Mouse (Mus musculus) thymus, adult 2 months (tissue): ENCODE data around the gene Ccdc77.

Experiments
- CTCF ChIP-seq: fragments of 200-500 bp; IDR thresholded peaks from 2 replicates; pipeline ENCODE4 v1.5.1; 2012; ENCODE audit warnings: mild to moderate bottlenecking, control low read depth, low read length, moderate library complexity, borderline replicate concordance; ENCODE audit not compliant: control insufficient read depth, poor library complexity, insufficient read depth; ENCODE audit errors: extremely low read depth
- POLR2A ChIP-seq: fragments of 200-500 bp; IDR thresholded peaks from 2 replicates; pipeline ENCODE4 v1.6.1; 2012; ENCODE audit warnings: mild to moderate bottlenecking, low read length, control low read depth, moderate library complexity; ENCODE audit not compliant: control insufficient read depth, poor library complexity, insufficient read depth; ENCODE audit errors: extremely low read depth

DNA sequence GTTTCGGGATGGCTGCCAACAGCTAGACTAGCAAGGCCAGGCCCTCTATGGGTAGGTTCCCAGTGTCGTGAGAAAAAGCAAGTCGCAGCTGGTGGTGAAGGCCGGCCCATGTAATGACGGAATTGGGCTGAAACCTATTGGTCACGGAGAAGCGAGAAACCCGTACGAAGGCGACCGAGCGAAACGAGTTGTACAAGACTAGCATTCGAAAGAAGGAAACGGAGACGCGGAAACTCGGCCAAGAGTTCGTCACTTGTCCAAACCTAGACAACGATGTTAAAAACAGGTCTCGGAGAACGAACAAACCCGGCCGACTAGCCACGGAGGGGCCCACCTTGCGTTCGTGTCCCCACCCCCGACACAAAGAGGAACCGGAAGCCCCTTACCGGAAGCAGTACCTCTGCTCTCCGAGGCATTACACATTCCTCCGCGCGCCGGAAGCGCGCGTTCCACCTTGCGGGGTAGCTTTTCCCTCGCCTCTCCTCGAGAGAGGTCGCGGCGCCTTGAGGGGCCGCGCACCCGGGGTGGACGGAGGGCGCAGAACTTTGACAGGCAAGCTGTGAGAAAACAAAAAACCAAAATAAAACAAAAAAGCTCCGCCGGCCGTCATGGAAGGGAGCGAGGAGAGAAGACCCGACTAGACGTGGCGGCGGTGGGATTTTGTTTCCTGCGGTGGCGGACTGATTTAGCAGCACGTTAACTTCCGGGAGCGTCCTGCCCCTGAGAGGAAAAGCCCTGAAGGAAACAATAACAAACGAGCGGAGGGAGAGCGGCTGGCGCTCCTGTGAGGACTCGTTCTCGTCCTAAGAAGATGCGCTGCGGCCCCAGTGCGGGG lies at the start of gene Ccdc77, which contains the start of gene Kdm5a:
- 0 out of 2 replicates have a peak, but pooled peaks have one; percentile 27 for TF ChIP-seq CTCF
- TF ChIP-seq POLR2A, result peak; percentile 87
